Mouse (Mus musculus): Measurements from ENCODE around the gene Gm14459. TPM values are rescaled to one million over a fixed set of nuclear protein-coding genes. Genes with fewer than 3 reads are reported as not detected.
"Not testable (repeated sequence)": the region's sequence is repeated elsewhere in the genome, so short reads cannot be mapped to it uniquely, and the experiment has no call there.

Gene Gm14459
- not detected in 2 replicates for polyA plus RNA-seq (2015; fragmentation: Nextera tagmentation; extraction: Ambion mirVana)

- H3K9ac ChIP-seq (ENCODE audit: low read depth, low read length): no peak within 1 kb of the TSS
- H3K4me1 ChIP-seq (ENCODE audit: control insufficient read depth, low read depth, low read length): no peaks in the 10 kb centered on the region
- H3K36me3 ChIP-seq (ENCODE audit: control insufficient read depth, insufficient read depth): no peaks in the 10 kb centered on the region
- no peak within 1 kb of the TSS for H3K4me3 ChIP-seq (ENCODE audit: low read depth, low read length)
- no peak within 1 kb of the TSS for H3K27ac ChIP-seq (ENCODE audit: low read length)
- ATAC-seq (ENCODE audit: low read depth): no peak
- 54% methylated on average over 2 of the region's 2 CpGs for WGBS (ENCODE audit: insufficient replicate concordance)
- H3K4me2 ChIP-seq (ENCODE audit: low read depth, low read length): no peak within 1 kb of the TSS
- no peaks in the 10 kb centered on the region for H3K27me3 ChIP-seq (ENCODE audit: control insufficient read depth, insufficient read depth, low read depth, low read length)
- H3K9me3 ChIP-seq (replicated peaks; ENCODE audit: control insufficient read depth, low read length): no peaks in the 10 kb centered on the region
These were observed at the start of gene Gm14459 for GRCm38 (mm10) chrX:8524854-8525253. TSS of gene Gm14459 (minus strand) at chrX:8524954.

GRCm38 (mm10) chrX:8548155-8548554 is 23.4 kb upstream of the Gm14459 start, which contains the start of gene Ssxb6:
TSS of gene Ssxb6 (minus strand) at chrX:8548255.
- not testable (repeated sequence) for H3K4me1 ChIP-seq (ENCODE audit: control insufficient read depth, low read depth, low read length); H3K27me3 ChIP-seq (ENCODE audit: control insufficient read depth, insufficient read depth, low read depth, low read length); H3K9ac ChIP-seq (ENCODE audit: low read depth, low read length); H3K4me3 ChIP-seq (ENCODE audit: low read depth, low read length); H3K9me3 ChIP-seq (replicated peaks; ENCODE audit: control insufficient read depth, low read length); H3K4me2 ChIP-seq (ENCODE audit: low read depth, low read length); H3K27ac ChIP-seq (ENCODE audit: low read length); H3K36me3 ChIP-seq (ENCODE audit: control insufficient read depth, insufficient read depth); ATAC-seq (ENCODE audit: low read depth)
- 46% methylated on average over 4 of the region's 4 CpGs for WGBS (ENCODE audit: insufficient replicate concordance)

Other genes starting within 250 kb of the Gm14459 start
- gene Ssxb10, start 197.5 kb downstream of the Gm14459 start, polyA plus RNA-seq (2015; fragmentation: Nextera tagmentation; extraction: Ambion mirVana): not detected in 2 replicates
- gene Ssxb9, start 158.0 kb downstream of the Gm14459 start, polyA plus RNA-seq (2015; fragmentation: Nextera tagmentation; extraction: Ambion mirVana): not detected in 2 replicates
- gene Ssxb1, start 111.6 kb downstream of the Gm14459 start, polyA plus RNA-seq (2015; fragmentation: Nextera tagmentation; extraction: Ambion mirVana): not detected in 2 replicates
- not detected in 2 replicates for gene Ssxb2, start 63.2 kb downstream of the Gm14459 start, polyA plus RNA-seq (2015; fragmentation: Nextera tagmentation; extraction: Ambion mirVana)
- not detected in 2 replicates for gene Ssxb6, start 23.3 kb upstream of the Gm14459 start, polyA plus RNA-seq (2015; fragmentation: Nextera tagmentation; extraction: Ambion mirVana)
- gene Ssxb3, start 66.9 kb upstream of the Gm14459 start, polyA plus RNA-seq (2015; fragmentation: Nextera tagmentation; extraction: Ambion mirVana): not detected in 2 replicates
- gene Ssxb8, start 165.9 kb upstream of the Gm14459 start, polyA plus RNA-seq (2015; fragmentation: Nextera tagmentation; extraction: Ambion mirVana): not detected in 2 replicates
- gene Ssx9, start 223.5 kb upstream of the Gm14459 start, polyA plus RNA-seq (2015; fragmentation: Nextera tagmentation; extraction: Ambion mirVana): not detected in 2 replicates

Data from liver, embryonic 16.5 days (tissue).